Mouse (Mus musculus) lung, postnatal 4 days (tissue): Measurements from ENCODE around the gene Wdr47.
"Not testable (repeated sequence)": the region's sequence is repeated elsewhere in the genome, so short reads cannot be mapped to it uniquely, and the experiment has no call there.

Source experiments
- DNase-seq, 2 experiments: peaks; one replicate each; pipeline ENCODE4 v3.0.0; 2021

Gene Wdr47

DNA sequence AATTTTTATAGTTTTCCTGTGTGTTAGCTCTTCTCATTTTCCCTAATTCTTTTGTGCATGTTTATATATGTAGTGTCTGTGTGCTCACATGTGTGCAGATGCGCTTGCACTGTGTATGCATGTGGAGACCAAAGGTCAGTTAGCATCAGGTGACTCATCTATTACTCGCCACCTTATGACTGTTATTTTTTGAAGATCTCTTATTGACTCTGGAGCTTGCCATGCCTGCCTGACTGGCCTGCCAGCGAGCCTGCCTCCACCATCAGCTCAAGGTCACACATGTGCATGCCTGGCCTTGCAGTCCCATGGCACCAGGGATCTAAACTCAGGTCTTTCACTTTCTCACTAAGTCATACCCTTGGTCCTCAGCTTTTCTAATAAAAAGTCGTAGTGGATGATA, 49.9 kb downstream of the Wdr47 start:
- DNase-seq, result no peak

DNA sequence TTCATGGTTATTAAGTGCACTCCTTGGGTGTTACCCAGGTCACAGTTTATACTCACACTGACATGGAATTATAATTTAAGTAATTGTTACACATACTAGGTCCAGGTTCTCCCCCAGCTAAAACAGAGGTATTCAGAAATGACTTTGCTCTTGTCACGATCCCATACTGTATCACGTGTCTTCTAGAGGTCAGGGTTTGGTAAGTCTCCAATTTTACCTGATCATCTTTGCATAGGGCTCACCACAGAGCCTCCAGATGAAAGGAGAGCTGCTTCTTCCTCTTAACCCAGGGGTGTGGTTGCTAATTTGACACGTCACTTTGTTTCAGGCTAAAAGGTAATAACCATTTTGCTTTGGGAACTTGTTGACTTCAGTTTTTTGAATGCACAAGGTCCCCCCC, 53.8 kb downstream of the Wdr47 start:
- DNase-seq, result no peak

DNA sequence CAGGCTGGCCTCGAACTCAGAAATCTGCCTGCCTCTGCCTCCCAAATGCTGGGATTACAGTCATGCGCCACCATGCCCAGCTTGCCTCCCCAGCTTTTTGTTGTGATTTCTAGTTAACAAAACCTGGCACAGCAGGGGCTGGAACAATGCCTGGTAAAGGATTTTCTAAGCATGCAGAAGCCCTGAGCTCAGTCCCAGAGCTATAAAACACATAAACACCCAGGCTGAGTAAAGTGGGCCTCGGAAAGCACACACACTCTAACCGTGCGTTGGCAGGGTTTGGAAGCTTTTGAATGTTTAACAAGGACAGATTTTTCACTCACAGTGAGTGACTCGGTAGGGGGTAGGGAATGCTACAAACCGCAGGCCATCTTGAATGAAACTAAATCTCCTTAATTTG, 55.0 kb downstream of the Wdr47 start:
- no peak for DNase-seq

DNA sequence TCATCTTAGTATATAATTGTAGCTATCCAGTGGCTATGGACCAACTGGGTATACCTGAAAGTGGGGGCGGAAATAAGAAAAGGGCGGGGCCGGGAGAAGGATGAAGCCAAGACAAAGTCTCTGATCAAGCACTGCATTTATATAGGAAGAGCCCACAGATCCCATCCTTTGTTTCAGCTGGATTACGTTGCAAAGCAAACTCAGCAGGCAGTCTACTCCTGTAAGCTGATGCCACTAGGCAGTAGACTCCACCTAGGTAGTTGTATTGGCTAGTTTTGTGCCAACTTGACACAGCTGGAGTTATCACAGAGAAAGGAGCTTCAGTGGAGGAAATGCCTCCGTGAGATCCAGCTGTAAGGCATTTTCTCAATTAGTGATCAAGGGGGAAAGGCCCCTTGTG, 56.6 kb downstream of the Wdr47 start:
- DNase-seq, result not testable (repeated sequence)

DNA sequence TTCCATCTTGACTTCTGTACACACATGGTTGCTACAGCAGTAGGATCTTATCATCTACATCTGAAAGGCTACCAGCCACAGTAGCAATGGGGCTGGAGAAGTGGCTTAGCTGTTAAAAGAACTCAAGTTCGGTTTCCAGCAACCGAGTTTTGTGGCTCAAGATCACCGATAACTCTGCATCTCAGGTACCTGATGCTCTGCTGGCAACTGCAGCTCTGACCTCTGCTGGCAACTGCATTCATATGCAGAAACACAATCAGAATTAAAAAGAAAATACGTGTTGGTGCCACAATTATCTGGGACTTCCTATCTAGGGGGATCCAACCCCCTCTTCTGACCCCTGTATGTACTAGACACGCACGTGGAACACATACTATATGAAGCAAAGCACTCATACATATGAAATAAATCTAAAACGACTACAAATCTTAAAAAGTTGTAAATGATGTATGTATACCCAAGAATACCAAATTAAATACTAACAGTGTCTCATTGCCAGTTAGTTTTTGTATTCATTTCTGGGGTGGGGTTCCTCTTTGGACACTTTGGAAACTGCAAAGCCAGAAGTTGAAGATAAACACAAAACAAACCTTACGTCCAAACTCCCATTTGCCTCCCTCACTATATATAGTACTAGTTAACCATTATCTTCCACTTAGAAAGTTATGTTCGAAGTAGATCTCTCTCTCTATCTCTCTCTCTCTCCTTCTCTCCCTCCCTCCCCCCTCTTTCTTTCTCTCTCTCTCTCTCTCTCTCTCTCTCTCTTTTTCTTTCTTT, 62.0 kb downstream of the Wdr47 start:
- DNase-seq, result no peak

DNA sequence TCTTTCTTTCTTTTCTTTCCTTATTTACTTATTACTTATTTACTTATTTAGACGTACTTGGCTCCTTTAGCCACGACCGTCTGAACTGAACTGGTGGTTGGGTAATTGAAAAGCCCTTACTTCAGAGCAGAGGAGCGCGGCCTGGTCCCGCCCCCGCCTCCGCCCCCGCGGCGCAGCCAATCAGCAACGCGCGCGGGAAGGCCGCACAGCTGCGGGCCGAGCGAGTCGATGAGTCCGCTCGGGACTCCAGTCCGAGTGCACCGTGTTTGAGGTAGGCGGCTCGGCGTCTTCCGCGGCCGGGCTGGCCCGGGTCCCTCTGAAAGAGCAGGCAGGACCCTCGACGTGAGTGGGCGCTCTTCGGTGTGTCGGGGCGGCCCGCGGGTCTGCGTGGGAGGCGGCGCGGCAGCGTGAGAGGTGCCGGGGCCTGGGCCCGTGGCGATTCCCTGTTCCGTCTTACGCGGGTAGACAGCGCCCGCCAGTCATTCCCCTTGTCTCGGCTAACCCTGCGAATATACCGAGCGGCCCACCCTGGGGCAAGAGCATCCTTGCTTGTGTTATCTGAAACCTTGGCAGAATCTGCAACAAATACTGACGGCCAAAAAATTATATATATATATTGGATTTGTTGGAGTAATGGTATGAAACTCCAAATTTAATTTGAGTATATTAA, 62.8 kb downstream of the Wdr47 start, which contains the start of gene Clcc1:
Gene Clcc1, plus strand, starts transcription at position 204 of the 670 bp plus-strand sequence.
- peak; percentile 98 for DNase-seq

DNA sequence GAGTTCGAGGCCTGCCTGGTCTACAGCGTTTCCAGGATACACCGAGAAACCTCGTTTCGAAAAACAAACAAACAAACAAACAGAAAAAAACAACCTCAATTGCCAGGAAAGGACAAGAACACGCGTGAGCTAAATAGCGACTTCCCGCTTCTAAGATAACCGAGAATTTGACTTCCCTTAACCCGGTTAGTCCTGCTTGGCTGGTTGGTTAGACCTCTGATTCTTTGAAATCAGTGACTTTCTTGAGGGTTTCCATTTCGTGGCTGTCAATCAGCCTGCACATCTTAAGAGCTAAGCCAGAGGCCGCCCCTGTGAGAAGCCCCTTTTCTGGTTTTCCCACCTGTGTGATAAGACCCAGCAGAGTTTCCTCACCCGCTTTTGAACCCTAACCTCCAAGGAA, 63.5 kb downstream of the Wdr47 start:
- no peak for DNase-seq

DNA sequence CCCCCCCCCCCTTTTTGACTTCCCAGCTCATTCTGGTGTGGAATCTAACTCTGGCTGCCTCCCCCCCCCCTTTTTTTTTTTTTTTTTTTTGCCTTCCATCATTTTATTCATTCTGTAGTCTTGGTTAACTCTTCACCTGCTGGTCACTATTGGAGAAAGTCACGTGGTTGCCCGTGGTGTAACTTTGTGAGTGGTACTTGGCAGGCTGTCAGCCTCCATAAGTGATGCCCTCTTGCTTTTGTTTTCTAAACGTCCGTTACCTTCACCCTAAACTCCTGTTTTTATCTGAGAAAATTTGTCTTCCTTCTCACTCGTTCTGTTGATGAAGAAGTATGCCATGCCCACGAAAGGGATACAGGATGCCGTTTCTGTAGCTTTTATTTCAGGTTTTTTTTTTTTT, 64.4 kb downstream of the Wdr47 start:
- no peak for DNase-seq

DNA sequence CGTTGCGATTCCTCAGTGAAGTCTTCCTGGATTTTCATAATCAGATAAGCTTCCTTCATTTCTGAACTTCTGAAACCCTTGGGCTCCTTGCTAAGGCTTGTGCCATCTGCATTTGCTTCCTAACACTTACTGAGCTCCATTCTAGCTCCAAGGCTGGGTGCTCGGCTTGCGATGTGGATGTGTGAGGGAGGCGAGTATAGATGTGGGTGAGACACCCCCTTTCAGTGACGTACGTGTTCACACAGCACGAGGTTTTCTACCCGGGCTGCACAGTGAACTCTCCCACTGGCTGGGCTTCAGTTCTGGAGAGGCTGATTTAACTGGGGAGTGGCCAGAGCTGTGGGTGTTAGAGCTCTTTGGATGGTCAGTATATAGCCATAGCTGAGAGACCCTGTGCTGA, 67.5 kb downstream of the Wdr47 start:
- no peak for DNase-seq

DNA sequence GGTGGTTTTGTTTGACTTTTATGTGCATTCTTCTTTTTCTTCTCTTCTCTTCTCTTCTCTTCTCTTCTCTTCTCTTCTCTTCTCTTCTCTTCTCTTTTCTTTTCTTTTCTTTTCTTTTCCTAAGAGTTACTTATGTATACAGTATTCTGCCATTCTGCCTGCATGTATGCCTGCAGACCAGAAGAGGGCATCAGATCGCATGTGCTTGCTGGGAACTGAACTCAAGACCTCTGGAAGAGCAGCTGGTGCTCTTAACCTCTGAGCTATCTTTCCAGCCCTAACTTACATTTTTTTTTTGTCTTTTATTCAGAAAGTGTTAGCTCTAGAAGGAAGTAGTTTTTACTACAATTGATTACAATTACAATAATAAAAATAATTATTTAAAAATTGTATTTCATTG, 69.9 kb downstream of the Wdr47 start:
- no peak for DNase-seq

DNA sequence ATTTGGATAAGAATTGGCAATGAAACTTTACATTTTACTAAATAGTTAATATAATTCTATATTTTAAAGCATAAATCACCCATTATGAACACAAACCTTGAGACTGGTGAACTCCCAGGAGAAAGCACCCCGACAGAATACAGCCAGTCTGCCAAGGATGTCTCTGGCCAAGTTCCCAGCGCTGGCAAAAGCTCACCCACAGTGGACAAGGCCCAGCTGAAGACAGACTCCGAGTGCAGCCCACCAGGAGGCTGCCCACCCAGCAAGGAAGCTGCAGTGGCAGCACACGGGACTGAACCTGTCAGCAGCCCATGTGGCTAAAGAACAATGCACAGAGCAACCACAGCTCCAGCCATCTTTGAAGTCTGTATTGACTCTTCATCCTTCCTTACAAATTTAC, 85.5 kb downstream of the Wdr47 start:
- no peak for DNase-seq

DNA sequence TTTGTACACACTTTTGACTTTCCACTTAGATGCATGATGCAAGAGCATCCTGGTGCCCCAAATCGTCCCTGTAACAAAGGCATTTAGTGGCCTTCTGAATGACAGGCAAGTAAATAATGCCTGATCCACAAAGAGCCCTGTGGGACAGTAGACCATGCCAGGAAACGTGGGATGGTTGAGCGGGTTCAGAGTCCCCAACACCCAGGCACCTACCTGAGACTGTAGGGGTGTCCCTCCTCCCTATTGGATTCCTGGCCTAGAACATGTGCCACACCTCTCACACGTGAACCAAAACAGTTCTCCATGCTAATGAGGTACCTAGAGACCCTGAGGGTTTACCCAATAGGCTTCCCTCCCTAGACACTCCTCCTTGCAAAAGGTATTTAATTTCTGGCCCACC, 89.9 kb downstream of the Wdr47 start:
- no peak for DNase-seq

DNA sequence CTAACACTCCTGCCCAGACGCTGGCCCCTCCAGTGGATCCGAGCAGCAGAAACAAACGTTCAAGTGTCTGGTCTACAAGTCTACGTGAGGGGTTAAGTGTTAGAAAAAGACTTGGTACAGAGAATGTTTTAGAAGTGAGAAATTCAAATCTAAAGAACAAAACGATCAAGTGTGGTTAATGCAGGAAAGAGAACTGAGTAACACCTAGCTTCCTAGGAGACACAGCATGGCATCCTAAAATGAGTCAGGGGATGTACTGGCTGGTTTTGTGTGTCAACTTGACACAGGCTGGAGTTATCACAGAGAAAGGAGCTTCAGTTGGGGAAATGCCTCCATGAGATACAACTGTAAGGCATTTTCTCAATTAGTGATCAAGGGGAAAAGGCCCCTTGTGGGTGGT, 92.5 kb downstream of the Wdr47 start:
- not testable (repeated sequence) for DNase-seq

DNA sequence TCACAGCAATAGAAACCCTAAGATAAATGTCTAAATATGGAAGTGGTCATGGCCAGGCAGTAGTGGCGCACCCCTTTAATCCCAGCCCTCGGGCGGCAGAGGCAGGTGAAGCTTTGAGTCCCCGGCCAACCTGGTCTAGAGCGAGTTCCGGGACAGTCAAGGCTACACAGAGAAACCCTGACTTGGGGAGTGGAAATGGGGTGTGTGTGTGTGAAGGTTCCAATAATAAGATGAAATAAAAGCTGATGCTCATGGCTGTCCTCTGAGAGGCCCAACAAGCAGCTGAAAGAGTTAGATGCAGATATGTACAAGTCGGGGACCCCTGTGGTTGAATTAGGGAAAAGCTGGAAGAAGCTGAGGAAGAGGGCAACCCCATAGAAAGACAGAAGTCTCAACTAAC, 94.6 kb downstream of the Wdr47 start:
- no peak for DNase-seq

DNA sequence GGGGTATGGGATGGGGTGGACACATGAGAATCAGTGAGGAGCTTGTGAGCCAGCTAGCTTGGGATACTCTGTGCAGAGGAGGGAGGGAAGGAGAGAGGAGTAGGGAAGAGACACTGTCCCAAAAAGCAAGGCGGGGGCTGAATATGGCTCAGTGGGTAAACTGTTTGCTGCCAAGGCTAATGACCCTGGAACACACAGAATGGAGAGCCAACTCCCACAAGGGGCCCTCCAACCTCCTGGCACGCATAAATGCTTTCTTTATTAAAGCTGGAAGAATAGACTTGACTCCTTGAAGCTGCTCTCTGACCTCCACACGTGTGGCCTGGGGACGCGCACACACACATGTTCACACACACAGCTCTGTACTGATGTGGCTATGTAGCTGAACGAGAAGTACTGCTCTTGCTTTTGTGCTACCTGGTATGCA, 97.9 kb downstream of the Wdr47 start:
- no peak for DNase-seq

DNA sequence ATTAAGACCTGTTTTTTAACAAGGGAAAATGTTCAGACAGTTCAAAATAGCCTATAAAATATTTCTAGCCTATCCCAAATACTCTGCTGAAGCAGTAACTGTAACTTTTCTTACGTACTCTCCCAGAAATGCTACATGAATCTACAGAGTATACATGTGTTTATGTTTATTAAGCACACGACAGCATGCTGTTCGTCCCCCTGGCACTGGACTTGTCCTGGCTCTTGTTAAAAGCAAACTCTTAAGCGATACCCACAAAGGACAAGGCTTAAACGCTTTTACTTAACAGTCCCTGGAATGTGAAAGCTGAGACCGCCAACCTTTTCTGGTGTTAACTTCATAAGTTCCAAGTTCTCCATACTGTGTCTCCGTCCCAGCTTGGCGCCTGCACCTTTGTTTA, 98.4 kb downstream of the Wdr47 start:
- no peak for DNase-seq

DNA sequence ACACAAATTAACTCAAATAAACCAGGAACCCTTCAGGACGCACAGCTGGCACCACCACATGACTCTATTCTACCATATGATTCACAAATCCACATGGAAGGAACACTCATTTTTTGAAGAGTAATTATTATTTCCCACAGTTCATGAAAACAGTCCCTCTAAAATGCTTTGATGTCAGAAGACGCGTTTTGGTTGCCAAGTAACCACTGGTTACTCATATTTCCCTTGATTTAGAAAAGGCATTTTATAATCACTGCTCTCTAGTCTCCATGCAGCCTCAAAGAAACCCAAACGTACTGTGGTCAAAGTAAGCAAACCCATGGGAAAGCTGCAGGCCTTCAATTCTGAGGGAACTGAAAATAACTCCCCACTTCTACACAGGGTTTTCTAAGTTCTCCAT, 98.9 kb downstream of the Wdr47 start:
- no peak for DNase-seq

DNA sequence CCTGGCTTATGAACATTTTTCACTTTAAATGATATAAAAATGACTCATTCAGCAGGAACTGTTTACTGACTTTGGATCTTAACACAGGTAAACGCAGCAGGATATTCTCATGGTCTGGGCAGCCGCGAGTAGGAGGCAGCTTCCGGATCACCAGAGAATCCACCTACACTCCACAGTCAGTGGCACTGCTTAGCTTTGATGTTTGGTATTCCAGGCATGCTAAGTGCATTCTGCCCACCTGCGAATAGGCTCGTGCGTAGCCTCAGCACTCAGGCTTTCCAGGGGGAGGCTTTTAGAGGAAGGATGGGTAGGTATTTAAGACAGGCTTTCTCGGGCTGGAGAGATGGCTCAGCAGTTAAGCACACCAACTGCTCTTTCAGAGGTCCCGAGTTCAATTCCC, 103.2 kb downstream of the Wdr47 start:
- DNase-seq, result peak in 1 of 2 experiments; percentile 63
